Mouse (Mus musculus) left cerebral cortex, postnatal 14 days (tissue): Measurements from ENCODE around the gene Tcf3. TPM values are rescaled to one million over a fixed set of nuclear protein-coding genes. Genes with fewer than 3 reads are reported as not detected.

Experiments used
- DNase-seq, 2 experiments: peaks; one replicate each; pipeline ENCODE4 v3.0.0; 2021 to 2022; ENCODE audit warnings: low spot score in 2 of 2, mixed read lengths in 1 of 2
- intact Hi-C: fragments of 180-260 bp; cut with DNase I; formaldehyde crosslinking; loops from one replicate; pipeline ENCODE4 v1.15.1; 2025
- total RNA-seq, 2 experiments: library from RNA; stranded (reverse); gene quantifications; 2 replicates each; pipeline ENCODE4 v1.2.3; 2021

Tcf3 gene
- total RNA-seq, 2 experiments from 2014 or later = 26.6 to 29.1 TPM

- intact Hi-C loops = loop anchor here (10.0 kb wide), 1 partner anchor 242 kb away; no protein-coding TSS in a partner anchor
- DNase-seq = no peak
Measured at GRCm38 (mm10) chr10:80442989-80443388, 9.5 kb upstream of the Tcf3 start.

- intact Hi-C loops = loop anchor here (10.0 kb wide), 1 partner anchor 243 kb away; no protein-coding TSS in a partner anchor
- DNase-seq = no peak
Measured at GRCm38 (mm10) chr10:80441598-80441997, 8.2 kb upstream of the Tcf3 start.

- no peak for DNase-seq
Measured at GRCm38 (mm10) chr10:80440031-80440430, 6.6 kb upstream of the Tcf3 start.

DNA sequence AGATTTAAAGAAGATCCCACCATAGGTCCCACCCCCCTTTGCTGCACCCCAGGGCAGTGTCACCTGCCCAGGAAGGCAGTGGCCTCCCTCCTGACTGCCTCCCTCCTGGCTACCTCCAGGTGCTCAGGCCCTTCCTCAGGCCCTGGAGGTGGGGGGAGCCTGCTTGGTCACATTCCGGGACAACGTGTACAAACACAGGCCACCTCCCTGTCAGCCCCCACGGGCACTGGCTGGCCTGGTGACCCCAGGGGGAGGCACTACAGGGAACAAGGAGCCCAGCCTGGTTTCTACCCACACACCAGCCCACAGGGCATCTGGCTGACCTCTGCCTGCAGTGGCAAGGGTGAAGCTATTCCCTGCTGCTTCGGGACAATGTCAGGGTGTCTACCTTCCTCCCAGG, 4.5 kb upstream of the Tcf3 start:
- DNase-seq = no peak
- intact Hi-C loops = no loop called here

More at GRCm38 (mm10) chr10:80440031-80440430, 6.6 kb upstream of the Tcf3 start:
- intact Hi-C loops = loop anchor here (10.0 kb wide), 1 partner anchor 245 kb away; no protein-coding TSS in a partner anchor

GRCm38 (mm10) chr10:80436276-80436675, 2.8 kb upstream of the Tcf3 start:
- DNase-seq = no peak
- intact Hi-C loops = no loop called here

DNA sequence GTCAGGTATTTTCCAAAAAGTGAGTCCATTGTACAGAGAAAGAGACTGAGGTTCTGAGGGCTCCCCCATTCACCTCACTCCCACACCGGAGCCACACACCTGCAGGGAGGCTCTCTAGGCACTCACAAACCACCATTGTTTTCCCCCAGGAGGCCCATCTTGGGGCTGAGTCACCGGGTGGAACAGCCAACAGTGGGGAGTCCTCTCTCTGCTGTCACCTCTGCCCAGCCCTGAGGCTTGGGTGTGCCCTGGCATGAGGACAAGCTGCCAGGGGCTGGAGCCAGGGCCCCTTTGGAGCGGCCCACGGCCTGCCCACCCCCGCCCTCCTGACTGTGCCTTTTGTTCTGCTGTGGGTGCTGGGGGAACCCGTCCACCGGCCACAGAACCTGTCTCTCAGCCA, 2.3 kb upstream of the Tcf3 start:
- intact Hi-C loops = no loop called here

DNA sequence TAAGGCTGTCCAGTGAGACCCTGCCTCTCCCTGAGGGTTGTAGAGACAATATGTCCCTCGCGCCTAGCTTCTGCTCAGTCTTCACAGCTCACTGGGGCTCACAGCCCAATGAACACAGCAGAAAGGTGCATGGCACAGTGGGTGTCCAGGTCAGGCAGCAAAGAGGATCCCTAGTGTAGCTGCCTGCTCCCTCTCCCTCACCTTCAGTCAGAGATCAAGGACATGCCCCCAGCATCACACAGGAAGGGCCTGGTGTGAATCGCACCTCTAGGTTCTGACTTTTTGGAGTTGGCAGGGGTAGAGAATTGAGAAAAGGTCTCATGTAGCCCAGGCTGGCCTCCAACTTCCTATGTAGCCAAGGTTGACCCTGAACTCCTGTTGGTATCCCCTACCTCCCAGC, 1.4 kb upstream of the Tcf3 start:
- DNase-seq = no peak
- intact Hi-C loops = no loop called here

More for the DNA sequence above, 2.3 kb upstream of the Tcf3 start:
- no peak for DNase-seq

- intact Hi-C loops = no loop called here
- no peak for DNase-seq
Measured at GRCm38 (mm10) chr10:80434233-80434592, 766 bp upstream of the Tcf3 start.

GRCm38 (mm10) chr10:80432936-80433512, 423 bp downstream of the Tcf3 start:
- DNase-seq = peak in 1 of 2 experiments; percentile 27
- intact Hi-C loops = no loop called here

GRCm38 (mm10) chr10:80432387-80432785, 1.1 kb downstream of the Tcf3 start:
- DNase-seq = no peak
- intact Hi-C loops = no loop called here

DNA sequence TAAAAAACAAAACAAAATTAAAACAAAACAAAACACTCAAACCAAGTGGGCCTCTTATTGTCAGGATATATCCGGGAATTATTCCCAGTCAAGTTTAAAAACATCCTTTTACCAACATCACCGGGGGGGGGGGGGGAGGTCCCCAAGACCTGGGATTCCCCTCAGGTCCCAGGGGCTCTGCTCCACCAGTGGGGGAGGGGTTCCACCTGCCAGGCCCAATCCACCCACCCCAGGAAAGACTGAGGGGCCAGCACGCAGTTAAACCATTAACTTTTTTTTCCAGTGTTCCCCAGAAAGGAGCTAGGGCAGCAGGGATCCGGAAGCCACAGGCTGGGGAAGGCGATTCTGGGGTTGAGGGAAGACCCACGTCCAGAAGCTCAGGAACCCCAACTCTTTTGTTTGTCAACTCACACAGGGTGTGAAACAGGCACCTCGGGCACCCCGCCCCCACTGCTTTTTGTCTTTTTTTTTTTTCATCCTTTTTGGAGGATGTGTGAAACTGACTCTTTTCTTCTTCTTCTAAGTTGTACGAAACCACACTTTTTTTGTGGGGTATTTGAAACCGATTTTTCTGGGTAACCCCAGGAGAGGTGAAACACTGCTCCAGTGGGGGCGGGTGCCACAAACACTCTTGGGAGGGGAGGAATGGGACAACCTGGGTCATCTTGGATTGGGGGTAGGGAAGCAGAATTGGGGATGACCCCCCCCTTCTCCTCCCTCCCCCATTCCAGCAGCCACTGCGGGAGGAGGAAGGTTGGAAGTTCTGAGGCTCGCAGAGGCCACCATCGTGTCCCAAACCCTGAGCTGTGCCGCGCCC, 1.7 kb downstream of the Tcf3 start:
- DNase-seq = no peak
- intact Hi-C loops = no loop called here

DNA sequence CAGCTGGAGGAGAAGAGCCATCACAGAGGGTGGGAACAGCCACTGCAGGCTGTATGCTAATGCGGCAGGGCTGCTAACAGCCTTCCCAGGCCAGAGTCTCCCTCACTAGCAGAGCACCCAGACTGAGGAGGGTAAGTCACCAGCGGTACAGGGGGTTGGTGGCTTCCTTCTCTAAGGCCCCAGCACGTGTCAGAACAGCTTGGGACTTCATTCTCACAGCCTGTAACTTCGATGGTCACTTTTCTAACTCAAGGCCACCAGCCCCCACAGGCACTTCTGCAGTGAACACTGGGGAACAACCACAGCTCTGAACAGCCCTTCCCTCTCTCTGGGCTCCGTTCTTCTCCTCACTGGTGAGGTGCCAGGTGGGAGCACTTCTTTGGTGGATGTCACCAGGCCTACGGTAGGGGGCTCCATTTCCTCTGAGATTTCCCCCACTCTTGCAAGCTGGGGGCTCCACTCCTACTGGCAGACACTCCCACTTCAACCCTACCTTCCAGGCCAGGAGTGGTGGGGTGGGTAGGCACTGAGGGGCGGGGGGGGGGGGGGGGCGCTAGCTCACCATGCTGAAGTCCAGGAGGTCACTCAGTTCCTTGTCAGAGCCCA, 3.0 kb downstream of the Tcf3 start:
- intact Hi-C loops = no loop called here
- no peak for DNase-seq

GRCm38 (mm10) chr10:80429800-80430199, 3.6 kb downstream of the Tcf3 start:
- no peak for DNase-seq
- intact Hi-C loops = no loop called here

- intact Hi-C loops = no loop called here
Measured at GRCm38 (mm10) chr10:80425041-80425440, 8.4 kb downstream of the Tcf3 start.

GRCm38 (mm10) chr10:80423562-80423961, 9.9 kb downstream of the Tcf3 start:
- DNase-seq = no peak
- intact Hi-C loops = no loop called here

More at GRCm38 (mm10) chr10:80425041-80425440, 8.4 kb downstream of the Tcf3 start:
- DNase-seq = no peak

- intact Hi-C loops = no loop called here
- no peak for DNase-seq
Measured at GRCm38 (mm10) chr10:80421651-80422472, 11.6 kb downstream of the Tcf3 start.

DNA sequence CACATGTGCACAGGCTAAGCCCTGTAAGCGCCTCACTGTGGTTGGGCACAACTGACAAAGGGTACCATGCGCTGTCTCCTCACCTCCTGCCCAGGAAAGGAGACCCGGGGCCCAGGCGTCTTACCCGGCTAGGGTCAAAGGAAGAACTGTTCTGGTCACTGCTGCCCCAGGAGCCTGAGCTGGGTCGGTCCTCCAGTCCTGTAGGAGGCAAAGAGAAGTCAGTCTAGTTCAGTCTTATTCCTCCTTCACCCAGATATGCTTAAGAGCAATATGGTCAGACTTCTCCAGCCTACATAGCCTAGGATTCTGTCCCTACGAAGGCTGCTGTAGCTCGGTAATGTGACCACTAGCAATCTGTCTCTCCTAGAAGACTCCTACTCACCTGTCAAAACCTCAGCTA, 12.2 kb downstream of the Tcf3 start:
- no peak for DNase-seq
- intact Hi-C loops = no loop called here

DNA sequence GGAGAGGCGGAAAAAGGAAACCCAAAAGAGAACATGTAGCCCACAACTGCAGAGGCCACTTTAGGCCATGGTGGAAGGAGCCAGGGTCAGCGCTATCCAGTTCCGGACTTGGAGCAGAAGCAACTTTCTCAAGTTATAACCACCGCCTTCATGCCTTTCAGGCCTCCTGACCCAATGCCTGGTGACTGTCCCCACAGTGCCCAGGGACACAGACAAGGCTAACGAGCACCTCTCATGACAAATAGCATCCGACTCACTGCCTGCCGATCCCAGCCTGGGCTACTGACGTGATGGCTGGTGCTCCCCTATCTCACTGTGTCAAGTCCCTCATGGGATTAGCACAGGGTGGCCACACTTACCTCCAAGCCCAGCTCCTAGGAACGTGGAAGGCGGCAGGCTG, 12.7 kb downstream of the Tcf3 start:
- DNase-seq = no peak
- intact Hi-C loops = no loop called here

GRCm38 (mm10) chr10:80419419-80419818, 14.0 kb downstream of the Tcf3 start:
- no peak for DNase-seq
- intact Hi-C loops = no loop called here

DNA sequence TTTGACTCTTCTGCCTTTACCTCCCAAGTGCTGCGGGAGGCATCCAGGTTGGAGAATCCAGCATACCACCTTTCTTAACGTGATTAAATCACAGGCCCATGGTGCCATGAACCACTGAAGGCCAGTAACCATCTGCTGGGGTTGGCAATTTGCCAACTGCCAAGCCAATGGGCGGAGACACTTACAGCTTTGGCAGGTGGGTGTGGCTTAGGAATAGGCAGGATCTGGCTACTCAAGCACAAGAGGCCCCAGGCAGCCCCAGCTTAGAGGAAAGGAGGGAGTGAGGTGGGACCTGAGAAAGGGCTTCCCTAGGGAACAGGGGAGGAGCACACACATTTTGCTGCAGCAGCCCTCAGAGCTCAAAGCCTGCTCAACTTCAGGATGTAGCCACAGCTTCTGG, 15.1 kb downstream of the Tcf3 start:
- intact Hi-C loops = no loop called here
- DNase-seq = no peak
